Mouse (Mus musculus) heart, embryonic 13.5 days (tissue): ENCODE data around the gene Axl. TPM values are rescaled to one million over a fixed set of nuclear protein-coding genes. Genes with fewer than 3 reads are reported as not detected.
"Not testable (repeated sequence)": the region's sequence is repeated elsewhere in the genome, so short reads cannot be mapped to it uniquely, and the experiment has no call there.

ENCODE experiments used
- ATAC-seq: fragments of 200-750 bp; cut with Nextera tagmentation; 2 replicates; pipeline ENCODE4 v1.8.0; 2017; ENCODE audit warnings: moderate TSS enrichment; ENCODE audit not compliant: insufficient number of reproducible peaks, low FRiP score, low TSS enrichment; ENCODE audit errors: extremely low read depth
- H3K27ac ChIP-seq: fragments of 300-500 bp; sonication (generic); replicated peaks from 2 replicates; pipeline ENCODE4 v1.5.1; 2015; ENCODE audit warnings: moderate library complexity, mild to moderate bottlenecking, inconsistent platforms
- H3K27me3 ChIP-seq: fragments of 300-500 bp; sonication (generic); replicated peaks from 2 replicates; pipeline ENCODE4 v1.6.1; 2015; ENCODE audit warnings: mild to moderate bottlenecking, inconsistent platforms
- H3K36me3 ChIP-seq: fragments of 300-500 bp; sonication (generic); 2 replicates; pipeline ENCODE4 v1.6.1; 2015; ENCODE audit warnings: mild to moderate bottlenecking, inconsistent platforms
- H3K4me1 ChIP-seq: fragments of 300-500 bp; sonication (generic); 2 replicates; pipeline ENCODE4 v1.6.1; 2015; ENCODE audit warnings: inconsistent platforms
- H3K4me2 ChIP-seq: fragments of 300-500 bp; sonication (generic); 2 replicates; pipeline ENCODE4 v1.6.1; 2015; ENCODE audit warnings: inconsistent platforms, mild to moderate bottlenecking, moderate library complexity
- H3K4me3 ChIP-seq: fragments of 300-500 bp; sonication (generic); 2 replicates; pipeline ENCODE4 v1.5.1; 2015; ENCODE audit warnings: moderate library complexity, mild to moderate bottlenecking, inconsistent platforms
- H3K9ac ChIP-seq: fragments of 300-500 bp; sonication (generic); 2 replicates; pipeline ENCODE4 v1.6.1; 2015; ENCODE audit warnings: inconsistent platforms, mild to moderate bottlenecking, moderate library complexity
- H3K9me3 ChIP-seq: fragments of 300-500 bp; sonication (generic); 2 replicates; pipeline ENCODE4 v1.6.1; 2016; ENCODE audit warnings: inconsistent platforms
- WGBS: fragments of 180-500 bp; shearing (Covaris S2); methylation state at CpG from one replicate; pipeline ENCODE4 v1.1.7; 2015; ENCODE audit warnings: mixed read lengths; 5-methylcytosine and 5-hydroxymethylcytosine counted together
- polyA plus RNA-seq: library from polyadenylated mRNA; unstranded; fragments of >200 nt; fragmentation: Nextera tagmentation; extraction: Ambion mirVana; gene quantifications from 2 replicates; pipeline ENCODE4 v1.2.1, GENCODE M21; 2015

Gene Axl
- polyA plus RNA-seq, 1 experiment from 2014 or later: 47.3 TPM

DNA sequence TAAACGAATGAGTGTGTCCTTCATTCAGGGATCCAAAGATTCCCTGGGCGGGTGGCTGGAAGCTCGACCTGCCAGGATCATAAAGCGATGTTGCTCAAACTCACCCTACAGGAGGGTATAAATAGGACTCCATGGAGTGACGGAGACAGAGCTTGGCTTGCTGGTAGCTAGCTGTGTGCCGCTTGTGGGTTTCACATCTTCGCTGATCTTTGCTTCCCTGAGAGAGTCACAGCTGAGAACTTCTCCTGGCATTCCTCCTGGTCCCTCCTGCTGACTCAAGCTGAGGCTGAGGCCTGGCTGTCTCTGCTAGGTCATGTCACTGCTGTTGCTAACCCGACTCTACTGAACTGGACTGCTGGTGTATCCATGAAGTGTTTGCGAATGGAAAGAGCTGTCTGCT is 4.5 kb upstream of the Axl start:
- peaks cover 10% of the 10 kb centered on the region for H3K4me1 ChIP-seq
- H3K9ac ChIP-seq, H3K27me3 ChIP-seq, H3K4me2 ChIP-seq, H3K4me3 ChIP-seq, H3K9me3 ChIP-seq, H3K27ac ChIP-seq, H3K36me3 ChIP-seq, ATAC-seq: not testable (repeated sequence)
- WGBS: 52% methylated on average over 9 of the region's 9 CpGs

- 0 out of 2 replicates have a peak, but pooled peaks cover 3% of the 10 kb centered on the region for H3K27me3 ChIP-seq
- no peak overlapping the region for H3K4me2 ChIP-seq
- no peak overlapping the region for H3K4me3 ChIP-seq
- H3K9me3 ChIP-seq: no peaks in the 10 kb centered on the region
- H3K9ac ChIP-seq: no peak overlapping the region
- 58% methylated on average over 8 of the region's 8 CpGs for WGBS
- peaks cover 2% of the 10 kb centered on the region; the same call in 1 of the 2 replicates for H3K36me3 ChIP-seq
- no peak overlapping the region for H3K27ac ChIP-seq
- H3K4me1 ChIP-seq: peaks cover 33% of the 10 kb centered on the region
- ATAC-seq: no peak
Measured at GRCm38 (mm10) chr7:25790615-25791014, 2.1 kb upstream of the Axl start.

DNA sequence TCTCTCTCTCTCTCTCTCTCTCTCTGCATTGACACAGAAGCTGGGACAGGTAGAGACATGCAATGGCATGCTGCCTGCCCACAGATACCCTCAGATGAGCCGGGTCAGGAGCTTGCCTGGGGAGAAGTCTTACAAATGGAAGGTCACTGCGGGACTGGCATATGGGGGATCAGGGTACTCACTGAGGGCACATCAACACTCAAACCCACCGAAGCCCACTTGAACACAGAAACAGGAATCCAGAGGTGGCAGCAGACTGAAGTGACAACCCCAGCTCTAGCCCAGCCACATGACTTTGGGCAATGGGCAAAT is 580 bp upstream of the Axl start:
- H3K4me1 ChIP-seq: peaks cover 37% of the 10 kb centered on the region
- peak overlapping the region; percentile 91 for H3K4me2 ChIP-seq
- H3K27me3 ChIP-seq: 0 out of 2 replicates have a peak, but pooled peaks cover 3% of the 10 kb centered on the region
- H3K27ac ChIP-seq: peak overlapping the region; percentile 70; the same call in 1 of the 2 replicates
- peaks cover 6% of the 10 kb centered on the region; the same call in 1 of the 2 replicates for H3K36me3 ChIP-seq
- H3K9ac ChIP-seq: peak overlapping the region; percentile 86
- peak overlapping the region; percentile 76 for H3K4me3 ChIP-seq
- no peaks in the 10 kb centered on the region for H3K9me3 ChIP-seq
- WGBS: 21% methylated on average over 3 of the region's 3 CpGs
- ATAC-seq: no peak

DNA sequence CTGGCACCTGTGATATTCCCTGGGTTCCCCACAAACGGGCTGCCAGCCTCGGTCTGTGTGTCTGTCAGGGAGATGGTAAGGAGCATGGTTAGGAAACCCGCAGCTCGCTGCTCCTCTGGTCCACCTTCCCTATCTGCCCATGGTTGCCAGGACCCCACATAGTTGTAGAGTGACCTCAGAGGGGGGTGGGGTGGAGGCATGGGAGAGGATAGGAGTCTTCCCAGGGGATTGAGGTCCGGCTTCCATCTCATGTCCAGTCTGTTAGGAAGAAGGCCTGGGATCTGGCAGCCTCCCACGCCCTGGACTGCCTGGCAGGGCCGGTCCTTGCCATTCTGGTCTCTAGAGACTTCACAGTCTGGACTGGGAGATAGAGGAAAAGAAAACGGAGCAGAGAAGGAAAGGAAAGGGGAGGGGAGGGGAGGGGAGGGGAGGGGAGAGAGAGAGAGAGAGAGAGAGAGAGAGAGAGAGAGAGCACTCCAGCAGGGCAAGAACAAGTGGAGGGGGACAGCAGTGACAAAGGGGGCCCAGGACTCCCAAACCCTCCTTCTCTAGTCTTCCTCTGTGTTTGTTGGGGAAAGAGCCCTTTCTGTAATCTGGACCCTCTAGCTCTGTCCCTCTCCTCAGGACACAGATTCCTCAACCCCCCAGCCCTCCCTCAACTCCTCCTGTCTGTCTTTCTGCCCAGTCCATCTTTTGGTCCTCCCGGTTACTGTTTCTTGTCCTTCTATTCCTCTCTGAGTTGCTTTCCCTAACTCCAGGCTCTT is 867 bp downstream of the Axl start:
- Histone ChIP-seq H3K27me3 (0 out of 2 replicates have a peak, but pooled peaks cover 3% of the 10 kb centered on the region), H3K4me2 (peak overlapping the region; percentile 91), H3K4me1 (peaks cover 51% of the 10 kb centered on the region), H3K36me3 (peaks cover 8% of the 10 kb centered on the region), H3K9me3 (no peaks in the 10 kb centered on the region), H3K9ac (peak overlapping the region; percentile 86), H3K4me3 (peak overlapping the region; percentile 76), H3K27ac (peak overlapping the region; percentile 70)
- 5% methylated on average over 9 of the region's 9 CpGs for WGBS
- ATAC-seq: no peak

- H3K4me3 ChIP-seq: peak overlapping the region; percentile 76
- H3K4me1 ChIP-seq: peaks cover 57% of the 10 kb centered on the region
- ATAC-seq: no peak
- H3K27me3 ChIP-seq: 0 out of 2 replicates have a peak, but pooled peaks cover 3% of the 10 kb centered on the region
- H3K36me3 ChIP-seq: peaks cover 8% of the 10 kb centered on the region
- H3K9ac ChIP-seq: peak overlapping the region; percentile 86
- H3K27ac ChIP-seq: peak overlapping the region; percentile 70
- no peaks in the 10 kb centered on the region for H3K9me3 ChIP-seq
- peak overlapping the region; percentile 91 for H3K4me2 ChIP-seq
- WGBS: 34% methylated on average over 4 of the region's 4 CpGs
Measured at GRCm38 (mm10) chr7:25786974-25787373, 1.5 kb downstream of the Axl start.

- no peak for ATAC-seq
- H3K36me3 ChIP-seq: peaks cover 8% of the 10 kb centered on the region
- H3K4me1 ChIP-seq: peaks cover 69% of the 10 kb centered on the region
- H3K9me3 ChIP-seq: no peaks in the 10 kb centered on the region
- H3K4me2 ChIP-seq: no peak overlapping the region
- no peak overlapping the region for H3K4me3 ChIP-seq
- WGBS: 68% methylated on average over 4 of the region's 4 CpGs
- 0 out of 2 replicates have a peak, but pooled peaks cover 3% of the 10 kb centered on the region for H3K27me3 ChIP-seq
- H3K9ac ChIP-seq: no peak overlapping the region; the same call in 1 of the 2 replicates
- no peak overlapping the region for H3K27ac ChIP-seq
Measured at GRCm38 (mm10) chr7:25785752-25786151, 2.8 kb downstream of the Axl start.

DNA sequence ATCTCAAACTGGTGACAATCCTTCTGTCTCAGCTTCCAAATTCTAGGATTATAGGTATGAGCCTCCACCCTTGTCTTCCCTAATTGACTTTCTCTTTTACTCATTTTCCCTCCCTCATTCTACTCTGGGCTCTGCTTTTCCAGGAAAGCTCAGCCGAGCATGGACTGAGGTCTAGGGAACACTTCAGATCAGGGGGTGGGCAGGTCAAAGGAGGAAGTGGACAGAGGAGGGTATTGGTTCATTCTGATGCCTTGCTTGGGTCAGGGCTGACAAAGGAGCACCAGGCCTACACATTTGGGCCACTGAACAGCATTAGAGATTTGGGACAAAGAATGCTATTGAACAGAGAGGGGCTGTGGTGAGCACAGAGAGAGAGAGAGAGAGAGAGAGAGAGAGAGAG is 3.7 kb downstream of the Axl start:
- Histone ChIP-seq H3K4me1 (peaks cover 69% of the 10 kb centered on the region), H3K36me3 (peaks cover 8% of the 10 kb centered on the region), H3K9me3 (no peaks in the 10 kb centered on the region), H3K9ac (no peak overlapping the region), H3K4me2 (no peak overlapping the region), H3K27ac (no peak overlapping the region), H3K4me3 (no peak overlapping the region), H3K27me3 (0 out of 2 replicates have a peak, but pooled peaks cover under 1% of the 10 kb centered on the region)
- no peak for ATAC-seq
- 52% methylated on average over 1 of the region's 1 CpGs for WGBS

DNA sequence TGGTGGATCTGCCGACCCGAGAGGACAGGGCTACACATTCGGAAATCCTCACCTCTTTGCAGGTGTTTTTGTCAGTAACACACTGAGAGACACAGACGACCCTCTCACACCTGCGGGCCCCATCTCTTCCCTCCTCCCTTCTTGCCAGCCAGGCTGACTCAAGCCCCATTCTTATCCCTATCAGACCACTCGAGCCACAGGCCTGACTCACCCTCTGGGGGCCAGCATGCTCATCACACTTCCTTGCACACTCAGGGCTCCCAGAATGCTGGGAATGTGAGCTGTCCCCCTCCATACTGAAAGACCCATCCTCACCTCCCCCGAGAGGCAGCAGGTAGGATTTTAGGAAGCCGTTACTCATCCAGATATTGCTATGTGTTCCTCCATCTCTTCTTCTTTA is 4.8 kb downstream of the Axl start:
- no peak overlapping the region for H3K4me2 ChIP-seq
- peaks cover 9% of the 10 kb centered on the region for H3K36me3 ChIP-seq
- peaks cover 62% of the 10 kb centered on the region for H3K4me1 ChIP-seq
- H3K27me3 ChIP-seq: no peaks in the 10 kb centered on the region
- no peak for ATAC-seq
- no peaks in the 10 kb centered on the region for H3K9me3 ChIP-seq
- no peak overlapping the region for H3K9ac ChIP-seq
- no peak overlapping the region for H3K4me3 ChIP-seq
- WGBS: 30% methylated on average over 8 of the region's 8 CpGs
- no peak overlapping the region for H3K27ac ChIP-seq

GRCm38 (mm10) chr7:25782744-25783143 is 5.8 kb downstream of the Axl start:
- Histone ChIP-seq H3K4me3 (no peak overlapping the region), H3K36me3 (peaks cover 19% of the 10 kb centered on the region), H3K4me1 (peaks cover 57% of the 10 kb centered on the region), H3K4me2 (no peak overlapping the region), H3K27ac (peak overlapping the region; percentile 72; the same call in 1 of the 2 replicates), H3K9me3 (no peaks in the 10 kb centered on the region), H3K9ac (0 out of 2 replicates have a peak overlapping the region, but pooled peaks have one; percentile 10), H3K27me3 (no peaks in the 10 kb centered on the region)
- no peak for ATAC-seq
- 69% methylated on average over 6 of the region's 6 CpGs for whole genome bisulfite sequencing

DNA sequence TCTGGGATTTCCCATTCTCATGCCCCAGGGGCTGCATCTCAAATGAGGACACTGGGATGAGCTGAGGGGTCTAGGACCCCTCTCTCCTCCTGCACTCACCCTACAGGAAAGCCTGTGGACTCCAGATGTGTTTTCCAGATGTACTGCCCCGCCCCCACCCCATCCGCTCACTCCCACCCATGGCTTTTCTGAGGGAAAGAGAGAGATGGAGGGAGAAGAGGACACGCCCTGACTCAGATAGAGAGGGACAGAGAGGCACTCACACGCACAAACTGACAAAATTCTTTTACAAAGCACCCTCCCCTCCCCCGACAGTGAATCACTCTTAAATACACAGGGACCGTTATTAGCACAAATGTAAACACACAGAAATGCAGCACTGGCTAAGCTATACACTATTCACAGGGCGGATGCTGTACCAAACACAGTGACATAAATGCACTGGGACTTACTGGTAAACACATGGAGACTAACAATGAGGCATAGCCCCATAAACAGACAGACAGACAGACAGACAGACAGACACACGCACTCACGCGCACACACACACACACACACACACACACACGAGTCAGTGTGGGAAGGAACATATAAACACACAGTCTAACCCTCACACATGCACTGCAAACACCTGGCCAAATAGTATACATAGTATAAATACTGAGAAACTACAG is 6.4 kb downstream of the Axl start:
- H3K9ac ChIP-seq: peak overlapping the region; percentile 81
- no peaks in the 10 kb centered on the region for H3K9me3 ChIP-seq
- 0 out of 2 replicates have a peak, but pooled peaks have one; percentile 29 for ATAC-seq
- peak overlapping the region; percentile 49 for H3K4me3 ChIP-seq
- H3K36me3 ChIP-seq: peaks cover 26% of the 10 kb centered on the region
- H3K4me1 ChIP-seq: peaks cover 51% of the 10 kb centered on the region
- H3K27ac ChIP-seq: peak overlapping the region; percentile 72
- H3K27me3 ChIP-seq: no peaks in the 10 kb centered on the region
- peak overlapping the region; percentile 79 for H3K4me2 ChIP-seq
- 38% methylated on average over 11 of the region's 11 CpGs for WGBS

GRCm38 (mm10) chr7:25781321-25781936 is 7.1 kb downstream of the Axl start:
- Histone ChIP-seq H3K36me3 (peaks cover 32% of the 10 kb centered on the region), H3K27me3 (no peaks in the 10 kb centered on the region), H3K27ac (peak overlapping the region; percentile 72), H3K9ac (peak overlapping the region; percentile 81), H3K4me3 (peak overlapping the region; percentile 49), H3K4me1 (peaks cover 44% of the 10 kb centered on the region), H3K4me2 (peak overlapping the region; percentile 79), H3K9me3 (no peaks in the 10 kb centered on the region)
- ATAC-seq: peak; percentile 37; the same call in 1 of the 2 replicates
- WGBS: 8% methylated on average over 32 of the region's 33 CpGs
